In the genomic region with DNA sequence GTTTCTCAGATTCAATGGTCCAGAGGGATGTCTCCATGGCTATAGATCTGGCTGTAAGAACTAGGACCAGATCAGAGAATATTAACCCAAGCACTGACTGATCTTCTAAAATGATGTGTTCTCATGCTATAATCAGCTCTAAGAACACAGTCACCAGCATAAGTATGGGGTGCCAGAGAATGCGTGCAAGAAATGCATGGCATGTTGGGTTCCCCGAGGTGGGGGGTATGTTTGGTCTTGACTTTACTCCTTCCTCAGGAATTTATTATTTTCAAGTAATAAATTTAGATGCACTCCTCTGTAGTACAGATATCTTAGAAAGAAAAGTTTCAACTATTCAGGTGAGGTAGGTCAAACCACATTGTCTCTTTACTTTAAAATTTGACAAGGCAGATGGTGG, we compare ENCODE assay signal across 21 mouse cellular contexts.
"Had no signal": no experiment of that assay in that cellular context is flagged by ENCODE, and none has a peak within 500 bp of the region (broad histone marks: within the 10 kb centered on the region; RNA-seq: fewer than 3 reads in every experiment).

No protein-coding gene starts in this region.

- H3K27me3 ChIP-seq: heart, embryonic 12.5 days; hindbrain, embryonic 12.5 days; intestine, embryonic 15.5 days; limb, embryonic 12.5 days; liver, embryonic 13.5 days; liver, embryonic 15.5 days had no signal

- ATAC-seq: hindbrain, embryonic 16.5 days; inflammation-experienced regulatory T-cells, adult 6 months; intestine, embryonic 15.5 days; intestine, postnatal 0 days had no signal

- H3K36me3 ChIP-seq: heart, embryonic 10.5 days; heart, embryonic 12.5 days; hindbrain, embryonic 10.5 days; hindbrain, embryonic 12.5 days; intestine, embryonic 15.5 days; limb, embryonic 10.5 days; limb, embryonic 12.5 days; liver, embryonic 13.5 days; liver, embryonic 15.5 days had no signal

- H3K27ac ChIP-seq: heart, embryonic 10.5 days; hindbrain, embryonic 10.5 days; hindbrain, embryonic 12.5 days; hindbrain, embryonic 14.5 days; intestine, embryonic 15.5 days; layer of hippocampus, adult 2 months; left cerebral cortex, adult 2 months; limb, embryonic 10.5 days; limb, embryonic 12.5 days; liver, embryonic 13.5 days; liver, embryonic 15.5 days had no signal

- H3K4me3 ChIP-seq: heart, embryonic 10.5 days; heart, embryonic 12.5 days; hindbrain, embryonic 10.5 days; hindbrain, embryonic 12.5 days; intestine, embryonic 15.5 days; layer of hippocampus, adult 2 months; left cerebral cortex, adult 2 months; limb, embryonic 10.5 days; limb, embryonic 12.5 days; liver, embryonic 13.5 days; liver, embryonic 15.5 days had no signal

- H3K4me1 ChIP-seq: heart, embryonic 10.5 days; heart, embryonic 12.5 days; hindbrain, embryonic 10.5 days; hindbrain, embryonic 12.5 days; intestine, embryonic 15.5 days; limb, embryonic 10.5 days; limb, embryonic 12.5 days; liver, embryonic 13.5 days; liver, embryonic 15.5 days had no signal

- DNase-seq: gastrocnemius, postnatal 10 days; heart, postnatal 4 days; kidney, adult 8-10 months; kidney, postnatal 10 days; kidney, postnatal 4 days; liver; liver, embryonic 13.5 days had no signal

- H3K9ac ChIP-seq: heart, embryonic 12.5 days; hindbrain, embryonic 12.5 days; hindbrain, embryonic 14.5 days; intestine, embryonic 15.5 days; limb, embryonic 12.5 days; liver, embryonic 13.5 days; liver, embryonic 15.5 days had no signal
